In the genomic region with DNA sequence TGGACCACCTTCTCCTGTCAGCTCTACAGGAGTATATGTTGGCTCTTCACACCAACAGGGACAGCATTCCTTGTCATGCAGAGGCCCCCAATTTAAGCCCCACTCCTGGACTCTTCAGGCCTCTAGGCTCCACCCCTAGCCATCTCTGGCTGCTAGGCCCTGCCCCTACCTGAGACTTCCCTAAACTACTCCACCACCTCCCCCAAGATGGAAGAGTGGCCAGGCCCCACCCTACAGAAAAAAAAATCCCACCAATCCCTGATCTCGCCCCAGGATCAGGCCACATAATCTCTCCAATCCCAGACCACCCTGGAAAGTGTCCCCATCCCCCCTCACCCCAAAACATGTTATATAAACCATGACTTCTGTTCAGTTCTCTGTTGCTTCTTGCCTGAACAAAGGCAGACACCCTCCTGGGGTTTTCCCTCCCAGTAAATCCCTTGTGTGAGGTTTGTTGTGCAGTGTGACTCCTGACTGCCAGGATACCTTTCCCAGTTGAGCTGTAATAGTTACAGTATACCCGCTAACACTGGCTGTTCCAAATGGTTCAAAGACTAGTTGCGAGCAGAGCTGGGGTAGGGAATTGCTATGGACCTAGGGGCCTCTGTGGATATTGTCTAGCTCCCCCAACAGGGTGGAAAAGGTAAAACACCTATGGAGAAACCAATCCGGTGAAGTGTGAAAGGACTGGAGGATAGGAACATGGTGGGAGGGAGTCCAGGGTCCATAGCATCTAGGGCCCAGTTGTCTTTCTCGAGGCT, we compare ENCODE assay signal across 20 mouse cellular contexts. TPM values are rescaled to one million over a fixed set of nuclear protein-coding genes. Genes with fewer than 3 reads are reported as not detected.
A peak's percentile ranks its signal among the peaks of the same experiment; 100 is the strongest.
DNase-seq lines count a peak whose midpoint lies in the region; ATAC-seq and TF ChIP-seq lines count a peak whose summit lies in the region.
"Had no signal": no experiment of that assay in that cellular context is flagged by ENCODE, and none has a peak within 500 bp of the region (broad histone marks: within the 10 kb centered on the region; RNA-seq: fewer than 3 reads in every experiment).

No protein-coding gene starts in this region.

- no peak for TF ChIP-seq RAD21 in CH12.LX (IDR thresholded peaks at IDR 0.05; ENCODE audit: low read depth, low read length)
- TF ChIP-seq RAD21 in MEL (IDR thresholded peaks at IDR 0.05; ENCODE audit: low read depth, low read length): no peak

- peak; percentile 42; the same call in 1 of the 2 replicates for ATAC-seq in granulocyte monocyte progenitor cell, adult 5-6 weeks (replicated peaks; ENCODE audit: poor library complexity, severe bottlenecking)
- ATAC-seq in forebrain, embryonic 15.5 days (replicated peaks): no peak
- no peak for ATAC-seq in hindbrain, embryonic 12.5 days (ENCODE audit: low FRiP score)
- ATAC-seq: forebrain, embryonic 13.5 days; hindbrain, postnatal 0 days had no signal

- intact Hi-C loops in heart, postnatal 25 days (cut with DNase I): no loop called here

- no peak overlapping the region for H3K9ac ChIP-seq in CH12.LX (ENCODE audit: insufficient read depth, low read depth)
- no peak overlapping the region for H3K9ac ChIP-seq in MEL (ENCODE audit: control insufficient read depth, low read depth, low read length, poor library complexity, severe bottlenecking)
- H3K9ac ChIP-seq in forebrain, embryonic 15.5 days (replicated peaks): no peak overlapping the region
- no peak overlapping the region for H3K9ac ChIP-seq in hindbrain, embryonic 12.5 days
- H3K9ac ChIP-seq: forebrain, embryonic 13.5 days; heart, embryonic 15.5 days; kidney, embryonic 15.5 days; lung, embryonic 14.5 days had no signal

- no peak overlapping the region for H3K4me2 ChIP-seq in CH12.LX (ENCODE audit: insufficient read depth, low read depth, poor library complexity, severe bottlenecking)
- H3K4me2 ChIP-seq in forebrain, embryonic 15.5 days (replicated peaks): no peak overlapping the region
- no peak overlapping the region for H3K4me2 ChIP-seq in hindbrain, embryonic 12.5 days (replicated peaks)
- H3K4me2 ChIP-seq: forebrain, embryonic 13.5 days; heart, embryonic 15.5 days; kidney, embryonic 15.5 days; lung, embryonic 14.5 days had no signal

- no peak for TF ChIP-seq EP300 in CH12.LX (IDR thresholded peaks at IDR 0.05; ENCODE audit: low read length)
- no peak for TF ChIP-seq EP300 in MEL (IDR thresholded peaks at IDR 0.05; ENCODE audit: low read depth in 1 of 2, low read length in 2 of 2)

- H3K27me3 ChIP-seq in CH12.LX (replicated peaks) (no peaks in the 10 kb centered on the region), MEL (ENCODE audit: control insufficient read depth in 1 of 2, insufficient read depth in 2 of 2, low read length in 2 of 2) (peaks cover 0 to 5% of the 10 kb centered on the region in 2 experiments)
- H3K27me3 ChIP-seq in forebrain, embryonic 15.5 days: 0 out of 2 replicates have a peak, but pooled peaks cover 1% of the 10 kb centered on the region
- H3K27me3 ChIP-seq in hindbrain, embryonic 12.5 days: no peaks in the 10 kb centered on the region
- H3K27me3 ChIP-seq: forebrain, embryonic 13.5 days; heart, embryonic 15.5 days had no signal

- peak; percentile 32; the same call in 1 of the 2 replicates for TF ChIP-seq CTCF in layer of hippocampus, adult 2 months (conservative IDR thresholded peaks at IDR 0.05)
- TF ChIP-seq CTCF in CH12.LX (conservative IDR thresholded peaks at IDR 0.05 in 1 of 2, IDR thresholded peaks at IDR 0.05 in 1 of 2; ENCODE audit: low read depth in 2 of 2, low read length in 2 of 2) (peak in 1 of 2 experiments; percentile 18; a peak in 1 of 4 replicates), MEL (IDR thresholded peaks at IDR 0.05 in 2 of 3, conservative IDR thresholded peaks at IDR 0.05 in 1 of 3; ENCODE audit: control insufficient read depth in 1 of 3, insufficient read depth in 1 of 3, low read depth in 2 of 3, low read length in 3 of 3, poor library complexity in 1 of 3, severe bottlenecking in 1 of 3) (peak in 1 of 3 experiments; percentile 16; a peak in 2 of 6 replicates)

- in situ Hi-C loops in CH12.LX (cut with MboI; ENCODE audit: low pct_ligation_motif_present, low pct_unique_long_range_greater_than_20kb, low sequenced_read_pairs): no loop called here

- TF ChIP-seq POLR2A in CH12.LX (IDR thresholded peaks at IDR 0.05; ENCODE audit: low read depth, low read length) (no peak), MEL (IDR thresholded peaks at IDR 0.05; ENCODE audit: control insufficient read depth in 1 of 2, insufficient read depth in 1 of 2, low read depth in 1 of 2, low read length in 2 of 2, poor library complexity in 1 of 2) (peak in 1 of 2 experiments; percentile 39; a peak in 1 of 4 replicates)

- H3K4me1 ChIP-seq in CH12.LX (ENCODE audit: control insufficient read depth in 1 of 2, insufficient read depth in 2 of 2) (peaks cover 0 to 15% of the 10 kb centered on the region in 2 experiments; a peak in 2 of 4 replicates), MEL (ENCODE audit: control insufficient read depth in 1 of 2, insufficient read depth in 2 of 2, low read length in 2 of 2) (no peaks in the 10 kb centered on the region)
- no peaks in the 10 kb centered on the region for H3K4me1 ChIP-seq in forebrain, embryonic 15.5 days
- H3K4me1 ChIP-seq in hindbrain, embryonic 12.5 days: no peaks in the 10 kb centered on the region
- H3K4me1 ChIP-seq: forebrain, embryonic 13.5 days; heart, embryonic 15.5 days; hindbrain, embryonic 10.5 days; kidney, embryonic 15.5 days had no signal

- no peak overlapping the region for H3K27ac ChIP-seq in layer of hippocampus, adult 2 months
- no peak overlapping the region for H3K27ac ChIP-seq in CH12.LX (ENCODE audit: insufficient read depth, low read depth)
- no peak overlapping the region for H3K27ac ChIP-seq in MEL (ENCODE audit: control insufficient read depth, low read depth, low read length)
- no peak overlapping the region for H3K27ac ChIP-seq in forebrain, embryonic 15.5 days (replicated peaks)
- H3K27ac ChIP-seq in hindbrain, embryonic 12.5 days: no peak overlapping the region
- H3K27ac ChIP-seq: forebrain, embryonic 13.5 days; heart, embryonic 15.5 days; hindbrain, embryonic 10.5 days; hindbrain, postnatal 0 days; kidney, embryonic 15.5 days had no signal

- H3K36me3 ChIP-seq in CH12.LX (replicated peaks in 1 of 2; ENCODE audit: control insufficient read depth in 1 of 2, insufficient read depth in 1 of 2, low read length in 1 of 2) (no peaks in the 10 kb centered on the region), MEL (ENCODE audit: control insufficient read depth in 1 of 2, insufficient read depth in 2 of 2, low read length in 2 of 2) (no peaks in the 10 kb centered on the region)
- no peaks in the 10 kb centered on the region for H3K36me3 ChIP-seq in forebrain, embryonic 15.5 days
- H3K36me3 ChIP-seq in hindbrain, embryonic 12.5 days: no peaks in the 10 kb centered on the region
- H3K36me3 ChIP-seq: heart, embryonic 15.5 days; hindbrain, embryonic 10.5 days; kidney, embryonic 15.5 days had no signal

- dilution Hi-C loops in CH12.LX (cut with MboI; ENCODE audit: extremely low pct_ligation_motif_present, extremely low pct_unique_long_range_greater_than_20kb, low sequenced_read_pairs): no loop called here

- WGBS in forebrain, embryonic 15.5 days: 84% methylated on average over 5 of the region's 5 CpGs
- 83% methylated on average over 5 of the region's 5 CpGs for WGBS in hindbrain, embryonic 12.5 days

- no peaks in the 10 kb centered on the region for H3K79me2 ChIP-seq in CH12.LX (replicated peaks; ENCODE audit: control insufficient read depth, extremely low read depth, insufficient read depth, poor library complexity, severe bottlenecking)
- no peaks in the 10 kb centered on the region for H3K79me2 ChIP-seq in MEL (ENCODE audit: control insufficient read depth, insufficient read depth, low read length, poor library complexity)

- H3K4me3 ChIP-seq in layer of hippocampus, adult 2 months: no peak overlapping the region
- H3K4me3 ChIP-seq in CH12.LX (replicated peaks in 1 of 3; ENCODE audit: low read depth in 2 of 3, low read length in 2 of 3, poor library complexity in 1 of 3) (no peak overlapping the region), MEL (ENCODE audit: control insufficient read depth in 1 of 2, insufficient read depth in 1 of 2, low read depth in 2 of 2, low read length in 2 of 2) (no peak overlapping the region)
- no peak overlapping the region for H3K4me3 ChIP-seq in forebrain, embryonic 15.5 days
- no peak overlapping the region for H3K4me3 ChIP-seq in hindbrain, embryonic 12.5 days
- H3K4me3 ChIP-seq: forebrain, embryonic 13.5 days; heart, embryonic 15.5 days; hindbrain, embryonic 10.5 days; kidney, embryonic 15.5 days had no signal

- no peak for DNase-seq in layer of hippocampus, adult 2 months (ENCODE audit: low spot score in 2 of 2)
- no peak for DNase-seq in layer of hippocampus, postnatal 25 days (ENCODE audit: extremely low spot score in 1 of 2, low spot score in 1 of 2)
- DNase-seq in CH12.LX (ENCODE audit: extremely low read depth) (peak; percentile 40), MEL (ENCODE audit: low read depth, low spot score) (peak; percentile 54)
- no peak for DNase-seq in heart, postnatal 25 days (ENCODE audit: low spot score)
- DNase-seq: cerebellum, adult 11 months; cerebellum, adult 9-11 months; kidney, adult 11 months; kidney, postnatal 4 days; layer of hippocampus, adult 9-11 months; left cerebral cortex, postnatal 4 days; lung, embryonic 14.5 days had no signal

- H3K9me3 ChIP-seq in CH12.LX (replicated peaks; ENCODE audit: low read length) (no peaks in the 10 kb centered on the region), MEL (replicated peaks; ENCODE audit: insufficient read depth, low read length) (no peaks in the 10 kb centered on the region)
- H3K9me3 ChIP-seq in forebrain, embryonic 15.5 days: no peaks in the 10 kb centered on the region
- no peaks in the 10 kb centered on the region for H3K9me3 ChIP-seq in hindbrain, embryonic 12.5 days (replicated peaks)
- H3K9me3 ChIP-seq: forebrain, embryonic 13.5 days; heart, embryonic 15.5 days; hindbrain, embryonic 10.5 days; kidney, embryonic 15.5 days had no signal

RNA-seq across cellular contexts. Expression of a gene that starts 5.9 kb away (rescaled TPM):
- total RNA-seq in layer of hippocampus, adult 2 months (2021): 10 to 100 TPM; 10.3 to 10.7 TPM
- 10 to 100 TPM; 10.7 to 12.2 TPM for total RNA-seq in layer of hippocampus, postnatal 25 days (2021)
- total RNA-seq in CH12.LX (2012; rRNA removed): 0.97 and 1.1 TPM in 2 replicates
- 0.50 and 1.1 TPM in 2 replicates for total RNA-seq in CH12.LX (2014; rRNA removed)
- polyA plus RNA-seq in CH12.LX (2012; ENCODE audit: insufficient read length, low read depth): 0.33 and 0.53 TPM in 2 replicates
- 2.7 TPM in 2 replicates for total RNA-seq in MEL (2012; rRNA removed)
- 1 to 10 TPM in 1 of 2 experiments, not detected in 1; 2.9 TPM for polyA plus RNA-seq in MEL (2012; ENCODE audit: insufficient read depth in 1 of 2, insufficient read length in 2 of 2, low read depth in 1 of 2, low replicate concordance in 2 of 2, missing spikeins in 1 of 2)
- not detected in 2 replicates for total RNA-seq in granulocyte monocyte progenitor cell, adult 5-6 weeks (2014; fragmentation: Nextera tagmentation)
- 0.82 and 2.4 TPM in 2 replicates for total RNA-seq in granulocyte monocyte progenitor cell, adult 5-6 weeks (2017)
- polyA plus RNA-seq in forebrain, embryonic 15.5 days (2015; fragmentation: Nextera tagmentation; extraction: Ambion mirVana): 3.8 and 4.2 TPM in 2 replicates
- total RNA-seq in heart, postnatal 25 days (2021): 10 to 100 TPM; 21.8 to 22.0 TPM
- 22.3 and 26.1 TPM in 2 replicates for polyA plus RNA-seq in hindbrain, embryonic 12.5 days (2016; fragmentation: Nextera tagmentation; extraction: Ambion mirVana)

RNA-seq across cellular contexts. Expression of a gene that starts 22.5 kb away (rescaled TPM):
- 1 to 10 TPM; 7.1 to 8.1 TPM for total RNA-seq in layer of hippocampus, adult 2 months (2021)
- 1 to 10 TPM; 6.4 to 7.0 TPM for total RNA-seq in layer of hippocampus, postnatal 25 days (2021)
- total RNA-seq in CH12.LX (2012; rRNA removed): 10.1 and 10.3 TPM in 2 replicates
- 7.3 TPM in 2 replicates for total RNA-seq in CH12.LX (2014; rRNA removed)
- 8.7 and 8.9 TPM in 2 replicates for polyA plus RNA-seq in CH12.LX (2012; ENCODE audit: insufficient read length, low read depth)
- 3.6 and 4.7 TPM in 2 replicates for total RNA-seq in MEL (2012; rRNA removed)
- polyA plus RNA-seq in MEL (2012; ENCODE audit: insufficient read depth in 1 of 2, insufficient read length in 2 of 2, low read depth in 1 of 2, low replicate concordance in 2 of 2, missing spikeins in 1 of 2): 1 to 10 TPM in 1 of 2 experiments, not detected in 1; 5.6 TPM
- total RNA-seq in granulocyte monocyte progenitor cell, adult 5-6 weeks (2014; fragmentation: Nextera tagmentation): 4.9 and 6.7 TPM in 2 replicates
- 7.5 and 8.9 TPM in 2 replicates for total RNA-seq in granulocyte monocyte progenitor cell, adult 5-6 weeks (2017)
- polyA plus RNA-seq in forebrain, embryonic 15.5 days (2015; fragmentation: Nextera tagmentation; extraction: Ambion mirVana): 6.5 and 7.0 TPM in 2 replicates
- total RNA-seq in heart, postnatal 25 days (2021): 1 to 10 TPM; 3.6 to 4.6 TPM
- 8.2 and 8.6 TPM in 2 replicates for polyA plus RNA-seq in hindbrain, embryonic 12.5 days (2016; fragmentation: Nextera tagmentation; extraction: Ambion mirVana)

Comparison
In these comparisons a context has a peak if more than half of its experiments do, and no peak if none do; other contexts are left out.
1. DNase-seq: peak in CH12.LX (single experiment) and MEL (single experiment); none in layer of hippocampus, adult 2 months (0 of 2), layer of hippocampus, postnatal 25 days (0 of 2) and heart, postnatal 25 days (single experiment).